Mouse (Mus musculus) ES-CJ7 (cell line): ENCODE measurements at regions not wholly inside any gene's neighbourhood (a gene's known extent, or its start where the extent isn't known, plus 50 kb on each side); places are given as distances from the start of the nearest gene placed in this dataset.
"Not testable (repeated sequence)": the region's sequence is repeated elsewhere in the genome, so short reads cannot be mapped to it uniquely, and the experiment has no call there.

Experiments used
- DNase-seq: peaks from one replicate; pipeline ENCODE4 v3.0.0; 2011; ENCODE audit warnings: low read depth, low spot score

DNA sequence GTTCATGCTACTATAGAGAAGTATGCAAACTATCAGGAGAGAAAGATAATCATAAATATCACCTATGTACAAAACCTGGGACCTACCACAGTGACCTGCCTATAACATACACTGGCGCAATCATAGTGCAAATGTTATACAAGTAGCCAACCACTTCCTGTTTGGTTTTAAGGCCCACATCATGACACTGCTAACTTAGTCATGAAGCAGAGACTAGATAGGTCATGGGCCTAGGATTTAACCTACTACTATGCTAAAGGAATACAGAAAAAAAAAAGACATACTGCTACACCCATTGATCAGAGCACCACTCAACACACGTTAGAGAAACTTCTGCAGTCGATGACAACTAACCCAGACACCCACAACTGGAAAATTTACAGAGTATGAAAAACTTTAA lies 498.6 kb upstream of the Acvr2a start:
- no peak for DNase-seq

DNA sequence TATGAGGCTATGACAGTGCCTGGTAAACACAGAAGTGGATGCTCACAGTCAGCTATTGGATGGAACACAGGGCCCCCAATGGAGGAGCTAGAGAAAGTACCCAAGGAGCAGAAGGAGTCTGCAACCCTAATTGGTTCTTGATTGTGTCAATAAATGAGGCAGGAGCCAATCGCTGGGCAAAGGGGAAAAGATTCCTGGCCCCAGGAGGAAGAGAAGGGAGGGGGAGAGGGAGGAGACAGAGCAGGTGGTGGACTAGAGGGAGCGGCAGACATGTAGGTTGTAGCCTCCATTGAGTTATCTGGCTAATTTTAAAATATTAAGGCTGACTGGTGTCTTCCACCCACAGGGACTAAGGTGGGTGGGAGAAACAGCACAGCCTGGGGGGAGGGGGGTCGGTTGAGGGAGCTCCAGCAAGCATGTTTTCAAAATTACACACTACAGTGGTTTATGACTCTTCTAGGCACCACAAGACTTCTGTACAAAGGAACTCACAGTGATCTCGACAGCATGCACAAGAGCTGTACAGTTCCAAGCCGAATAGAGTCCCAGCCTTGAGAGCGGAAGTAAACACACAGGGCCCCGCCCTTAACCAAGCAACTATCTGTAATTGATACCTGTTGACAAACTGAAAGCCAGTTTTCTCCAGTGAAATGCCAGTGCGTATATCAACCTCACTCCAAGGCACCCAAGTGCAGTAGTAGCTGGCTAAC lies 497.6 kb upstream of the Acvr2a start:
- DNase-seq: peak; percentile 21

GRCm38 (mm10) chr2:48317821-48318220 lies 496.1 kb upstream of the Acvr2a start:
- DNase-seq: no peak

DNA sequence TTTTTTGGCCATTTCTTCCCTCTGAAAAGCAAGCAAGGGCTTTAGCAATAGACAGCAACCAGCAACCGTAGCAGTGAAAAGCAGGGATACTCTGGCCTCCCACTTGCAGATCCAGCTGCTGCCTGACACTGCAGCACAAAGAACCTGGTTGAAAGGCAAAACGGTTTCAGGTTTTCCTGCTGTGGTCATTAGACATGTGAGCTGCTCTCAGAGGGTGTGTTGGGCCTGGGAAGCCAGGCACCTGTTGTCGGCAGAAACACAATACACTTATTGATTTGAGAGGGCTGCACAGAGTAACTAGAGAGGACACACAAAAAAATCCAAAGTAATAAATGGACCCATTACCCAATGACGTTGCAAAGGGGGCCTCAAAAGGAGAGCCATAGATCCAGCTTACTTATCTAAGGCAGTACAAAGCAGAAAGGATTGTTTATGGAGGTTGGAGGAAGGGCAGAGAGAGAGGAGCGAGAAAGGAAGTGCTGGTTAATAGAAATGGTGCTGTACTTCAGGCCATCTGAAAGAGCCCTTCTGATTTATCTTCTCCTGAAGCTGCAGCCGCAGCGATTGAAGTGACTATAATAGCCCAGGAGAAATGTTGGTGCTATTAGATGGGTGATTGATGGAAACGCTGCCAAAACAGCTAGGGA lies 495.4 kb upstream of the Acvr2a start:
- DNase-seq: no peak

DNA sequence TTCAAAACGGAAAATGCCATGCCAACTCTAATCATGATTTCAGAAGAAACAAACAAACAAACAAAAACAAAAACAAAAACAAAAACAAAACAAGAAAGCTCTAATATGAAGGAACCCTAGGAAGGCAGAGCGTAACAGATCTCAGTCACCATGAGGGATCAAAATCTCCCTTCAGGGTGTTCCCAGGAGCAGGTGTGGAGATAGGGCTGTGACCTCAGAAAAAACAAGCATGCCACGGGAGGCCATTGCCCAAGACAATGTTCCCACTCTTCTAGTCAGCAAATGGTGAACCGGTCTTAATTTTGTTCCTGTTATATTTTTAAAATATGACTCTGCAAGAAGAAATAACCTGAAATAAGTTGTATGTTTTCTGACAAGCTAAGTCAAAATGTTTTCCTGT lies 492.4 kb upstream of the Acvr2a start:
- DNase-seq: no peak

GRCm38 (mm10) chr2:48322278-48322677 lies 491.6 kb upstream of the Acvr2a start:
- no peak for DNase-seq

DNA sequence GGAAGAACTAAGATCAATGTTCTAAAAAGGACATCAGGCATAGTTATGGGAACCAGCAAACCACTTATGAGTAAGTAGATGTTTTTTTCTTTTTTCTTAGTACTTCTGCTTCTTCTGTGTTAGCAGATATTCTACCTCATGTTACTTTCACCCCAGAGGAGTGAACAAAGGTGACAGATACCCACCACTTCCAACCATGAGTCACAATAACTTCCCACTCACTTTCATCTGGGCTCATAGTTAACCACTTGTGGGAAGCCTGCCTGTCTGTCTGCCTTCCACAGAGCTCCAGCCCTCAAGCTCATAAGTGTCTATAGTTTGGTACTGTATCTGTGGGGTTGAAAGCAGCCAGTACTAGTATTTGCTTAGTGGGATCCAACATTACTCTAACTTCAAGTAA lies 485.7 kb upstream of the Acvr2a start:
- DNase-seq: no peak

- DNase-seq: no peak
Observed at GRCm38 (mm10) chr2:48332783-48333182, 481.1 kb upstream of the Acvr2a start.

DNA sequence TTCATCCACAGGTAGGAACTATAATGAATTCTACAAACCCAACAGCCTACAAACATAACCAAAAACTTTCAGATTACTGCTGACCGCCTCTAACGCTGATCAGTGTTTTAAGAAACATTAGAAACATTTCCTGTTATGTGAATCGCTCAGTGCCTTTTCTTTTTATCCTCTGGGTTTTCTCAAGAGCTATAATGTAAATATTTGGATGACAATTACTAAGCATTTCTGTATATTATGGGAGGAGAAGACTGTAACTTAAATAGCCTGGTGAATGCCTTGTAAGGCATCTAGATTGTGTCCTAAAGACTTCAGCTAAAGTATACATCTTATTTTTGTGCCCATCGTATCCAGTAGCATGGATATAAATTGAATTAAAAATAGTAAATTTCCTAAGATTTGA lies 465.9 kb upstream of the Acvr2a start:
- no peak for DNase-seq

- no peak for DNase-seq
Observed at GRCm38 (mm10) chr2:48349794-48350193, 464.1 kb upstream of the Acvr2a start.

DNA sequence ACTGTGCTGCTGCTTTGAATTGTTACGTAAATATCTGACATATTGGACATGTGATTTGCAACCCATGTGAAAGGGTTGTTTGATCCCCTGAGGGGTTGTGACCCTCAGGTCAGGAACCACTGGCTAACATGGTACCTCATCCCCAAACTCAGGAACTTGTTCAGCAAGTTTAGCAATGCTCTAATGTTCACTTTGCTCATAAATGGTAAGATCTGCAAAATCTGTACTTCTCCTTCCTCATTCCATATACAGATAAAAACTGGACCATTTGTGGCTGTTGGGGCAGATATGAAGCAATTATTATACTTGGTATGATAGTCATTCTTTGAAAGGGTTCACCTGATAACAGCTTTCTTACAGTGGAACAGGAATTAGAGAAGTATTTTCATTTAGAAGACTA lies 463.7 kb upstream of the Acvr2a start:
- DNase-seq: no peak

GRCm38 (mm10) chr2:48371572-48371971 lies 442.3 kb upstream of the Acvr2a start:
- DNase-seq: not testable (repeated sequence)

DNA sequence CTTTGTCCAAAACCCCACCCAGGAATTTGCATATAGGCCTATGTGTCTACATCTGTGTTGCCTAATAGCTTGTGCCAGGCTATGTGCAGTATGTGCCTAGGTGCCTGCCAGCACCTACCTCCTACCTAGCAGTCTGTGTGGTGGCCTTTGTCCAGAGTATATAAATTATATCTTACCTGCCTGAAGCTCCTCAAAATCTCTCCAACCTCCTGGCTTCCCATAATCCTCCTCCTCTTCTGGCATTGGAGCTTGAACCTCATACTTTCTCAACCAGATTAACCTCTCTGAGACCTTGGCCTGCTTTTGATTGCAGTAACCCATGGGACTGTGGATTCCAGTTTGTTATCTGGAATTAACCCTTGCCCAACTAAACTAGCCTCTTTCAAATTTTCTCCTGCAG lies 440.8 kb upstream of the Acvr2a start:
- no peak for DNase-seq

DNA sequence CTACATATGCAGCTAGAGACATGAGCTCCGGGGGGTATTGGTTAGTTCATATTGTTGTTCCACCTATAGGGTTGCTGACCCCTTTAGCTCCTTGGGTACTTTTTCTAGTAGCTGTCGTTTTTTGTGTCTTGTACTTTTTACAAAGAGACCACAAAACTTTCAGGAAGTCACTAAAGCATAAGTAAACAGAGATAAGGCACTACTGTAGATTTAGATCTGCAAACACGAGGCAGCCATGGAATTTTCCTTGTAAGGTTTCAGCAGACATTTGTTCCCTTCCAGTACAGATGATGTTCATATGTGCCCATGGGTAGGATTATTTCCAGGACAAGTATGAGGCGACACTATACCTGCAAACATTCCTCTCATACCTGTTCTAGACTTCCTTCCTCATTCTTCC lies 439.6 kb upstream of the Acvr2a start:
- DNase-seq: no peak

- DNase-seq: no peak
Observed at GRCm38 (mm10) chr2:48378160-48378559, 435.7 kb upstream of the Acvr2a start.

- no peak for DNase-seq
Observed at GRCm38 (mm10) chr2:48378749-48379148, 435.2 kb upstream of the Acvr2a start.

DNA sequence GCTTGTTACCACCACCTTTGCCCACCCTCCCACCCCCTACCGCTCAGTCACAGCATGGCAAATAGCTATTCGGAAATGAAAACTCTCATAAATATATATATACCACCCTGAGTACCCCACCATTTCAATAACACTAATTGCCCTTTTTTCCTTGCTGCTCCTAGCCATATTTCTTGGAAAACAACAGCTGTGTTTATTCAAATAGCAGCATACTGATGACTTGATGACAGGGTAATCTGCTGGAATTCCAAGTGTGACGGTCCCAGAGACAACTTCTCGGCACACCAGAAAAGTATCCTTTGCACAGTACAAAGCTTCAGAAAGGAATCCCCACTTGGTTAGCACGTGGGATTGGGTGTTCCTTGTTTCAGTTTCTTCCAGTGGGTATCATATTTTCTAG lies 433.8 kb upstream of the Acvr2a start:
- DNase-seq: no peak

DNA sequence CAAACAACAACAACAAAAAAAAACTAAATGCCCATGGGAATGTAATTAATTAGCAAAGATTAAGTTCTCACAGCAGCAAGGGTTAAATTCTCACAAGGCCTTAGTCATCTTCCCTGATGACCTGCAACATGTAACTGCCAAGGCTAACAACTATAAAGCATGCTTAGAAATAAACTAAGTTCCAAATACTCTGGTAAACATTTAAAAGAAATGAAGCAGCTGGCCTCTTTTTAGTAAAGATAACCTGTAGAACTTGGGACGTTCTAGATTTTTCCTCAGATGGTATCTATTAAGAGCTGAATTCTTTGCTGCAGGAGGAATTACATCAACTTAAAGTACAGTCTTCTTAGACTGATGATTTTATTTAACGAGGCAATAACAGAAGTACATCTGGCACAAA lies 433.1 kb upstream of the Acvr2a start:
- DNase-seq: no peak

- no peak for DNase-seq
Observed at GRCm38 (mm10) chr2:48381481-48382075, 432.3 kb upstream of the Acvr2a start.

DNA sequence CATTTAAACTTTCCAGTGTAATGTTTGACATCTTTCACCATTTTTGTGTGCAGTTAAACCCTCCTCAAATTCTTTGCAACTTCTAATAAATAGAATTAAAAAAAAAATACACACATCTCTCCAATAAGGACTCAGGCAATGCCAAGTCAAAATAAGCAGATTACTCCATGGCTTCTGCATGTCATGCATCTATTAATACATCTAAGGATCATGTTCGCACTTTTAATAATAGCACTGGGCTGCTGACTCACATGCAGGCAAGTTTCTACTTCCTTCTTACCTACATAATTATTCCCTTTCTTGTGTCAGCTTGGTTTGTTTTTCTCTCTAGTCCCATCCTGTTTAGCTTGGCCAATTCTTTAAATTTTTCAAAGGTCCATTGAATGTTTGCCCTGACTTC lies 415.4 kb upstream of the Acvr2a start:
- no peak for DNase-seq

DNA sequence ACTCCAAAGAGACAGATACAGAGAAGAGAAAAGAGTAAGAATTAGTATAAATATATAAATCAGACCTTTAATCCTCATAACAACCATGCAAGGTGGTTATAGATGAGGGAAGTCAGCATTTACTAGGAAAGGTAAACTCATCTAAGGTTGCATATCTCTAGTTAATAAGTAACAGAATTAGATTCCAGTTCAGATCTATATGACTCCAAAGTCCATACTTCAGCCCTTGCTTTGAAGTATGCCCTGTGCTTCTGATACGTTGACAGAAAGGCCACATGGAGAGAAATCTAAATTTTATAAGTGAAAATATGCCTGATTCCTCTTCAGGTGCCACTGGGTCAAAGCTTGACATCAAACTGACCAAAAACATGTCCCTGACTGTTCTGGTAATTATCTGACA lies 414.7 kb upstream of the Acvr2a start:
- no peak for DNase-seq

DNA sequence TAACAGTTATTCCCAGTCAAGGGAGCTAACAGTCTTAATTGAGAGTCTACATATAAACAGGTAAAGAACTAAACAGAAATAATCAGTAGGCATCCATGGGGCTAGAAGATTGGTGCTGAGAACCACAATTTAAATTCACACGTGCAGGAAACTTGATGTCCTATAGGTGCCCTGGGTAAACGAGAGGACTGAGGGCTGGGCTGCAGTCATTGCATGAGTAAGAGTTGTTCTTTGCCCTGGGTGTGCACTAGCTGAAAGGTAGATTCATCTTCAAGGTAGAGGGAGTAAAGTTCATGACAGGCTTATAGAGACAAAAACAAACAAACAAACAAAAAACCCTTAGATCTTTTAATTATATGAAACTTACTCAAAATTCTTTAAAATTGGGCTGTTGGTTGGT lies 411.1 kb upstream of the Acvr2a start:
- no peak for DNase-seq

GRCm38 (mm10) chr2:48404460-48404859 lies 409.4 kb upstream of the Acvr2a start:
- DNase-seq: no peak
